Mouse (Mus musculus) kidney, postnatal 0 days (tissue): ENCODE data around the gene Acsm5. TPM values are rescaled to one million over a fixed set of nuclear protein-coding genes. Genes with fewer than 3 reads are reported as not detected.
A peak's percentile ranks its signal among the peaks of the same experiment; 100 is the strongest.

ENCODE experiments used
- ATAC-seq: fragments of 200-750 bp; cut with Nextera tagmentation; replicated peaks from 2 replicates; pipeline ENCODE4 v1.8.0; 2017; ENCODE audit warnings: low read depth, moderate number of reproducible peaks, moderate TSS enrichment, moderate library complexity; ENCODE audit not compliant: low FRiP score
- DNase-seq: peaks from one replicate; pipeline ENCODE4 v3.0.0-alpha.2; 2016; ENCODE audit warnings: low spot score
- H3K27ac ChIP-seq: fragments of 300-500 bp; sonication (generic); 2 replicates; pipeline ENCODE4 v1.5.1; 2014; ENCODE audit warnings: mild to moderate bottlenecking
- H3K27me3 ChIP-seq: fragments of 300-500 bp; sonication (generic); 2 replicates; pipeline ENCODE4 v1.6.1; 2014; ENCODE audit warnings: low read length, mixed read lengths; ENCODE audit not compliant: insufficient read depth
- H3K36me3 ChIP-seq: fragments of 300-500 bp; sonication (generic); 2 replicates; pipeline ENCODE4 v1.6.1; 2014; ENCODE audit warnings: low read length, mixed read lengths; ENCODE audit not compliant: insufficient read depth
- H3K4me1 ChIP-seq: fragments of 300-500 bp; sonication (generic); replicated peaks from 2 replicates; pipeline ENCODE4 v1.6.1; 2014; ENCODE audit warnings: antibody characterized with exemption, low read length, mixed read lengths; ENCODE audit not compliant: insufficient read depth
- H3K4me2 ChIP-seq: fragments of 300-500 bp; sonication (generic); 2 replicates; pipeline ENCODE4 v1.6.1; 2014; ENCODE audit warnings: mild to moderate bottlenecking, low read length, moderate library complexity, mixed read lengths
- H3K4me3 ChIP-seq: fragments of 300-500 bp; sonication (generic); replicated peaks from 2 replicates; pipeline ENCODE4 v1.5.1; 2014; ENCODE audit warnings: low read depth, low read length
- H3K9ac ChIP-seq: fragments of 300-500 bp; sonication (generic); 2 replicates; pipeline ENCODE4 v1.6.1; 2014; ENCODE audit warnings: low read depth, low read length
- H3K9me3 ChIP-seq: fragments of 300-500 bp; sonication (generic); replicated peaks from 2 replicates; pipeline ENCODE4 v1.6.1; 2016; ENCODE audit warnings: low read length, inconsistent platforms, mixed read lengths
- CTCF ChIP-seq: IDR thresholded peaks from 2 replicates; pipeline ENCODE4 v1.5.1; 2016; ENCODE audit warnings: antibody characterized with exemption, low read depth, mild to moderate bottlenecking, moderate library complexity
- WGBS: fragments of 180-500 bp; shearing (Covaris S2); extraction: QIAGEN DNeasy Blood & Tissue Kit; methylation state at CpG from one replicate; pipeline ENCODE4 v1.1.7; 2014; 5-methylcytosine and 5-hydroxymethylcytosine counted together
- polyA plus RNA-seq: library from polyadenylated mRNA; unstranded; fragments of >200 nt; fragmentation: Nextera tagmentation; extraction: Ambion mirVana; gene quantifications from 2 replicates; pipeline ENCODE4 v1.2.1, GENCODE M21; 2015

Acsm5 gene
- polyA plus RNA-seq, 1 experiment from 2014 or later: 5.0 TPM

DNA sequence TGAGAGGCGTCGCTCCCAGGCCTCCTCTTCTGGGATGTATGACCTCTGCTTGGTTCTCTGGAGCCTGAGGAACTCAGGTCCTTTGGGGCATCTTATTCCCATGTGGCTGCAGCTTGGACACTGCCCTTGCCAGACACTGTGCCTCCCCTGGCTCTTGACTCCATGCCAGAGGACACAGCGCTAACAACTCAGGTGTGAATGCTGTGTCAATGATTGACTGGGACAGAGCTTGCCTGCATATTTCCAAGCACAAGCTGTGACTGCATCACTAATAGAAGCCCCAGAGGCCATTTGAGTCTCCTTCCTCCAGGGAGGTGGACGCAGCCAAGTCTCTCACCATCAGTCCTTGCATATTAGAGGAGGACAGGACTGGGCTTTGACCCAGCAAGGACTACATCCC lies 8.1 kb upstream of the Acsm5 start:
- no peak overlapping the region for H3K4me2 ChIP-seq
- no peak overlapping the region for H3K4me3 ChIP-seq
- H3K4me1 ChIP-seq: no peaks in the 10 kb centered on the region
- TF ChIP-seq CTCF: no peak
- peak overlapping the region; percentile 60 for H3K27ac ChIP-seq
- no peaks in the 10 kb centered on the region for H3K36me3 ChIP-seq
- H3K27me3 ChIP-seq: no peaks in the 10 kb centered on the region
- 60% methylated on average over 4 of the region's 4 CpGs for WGBS
- H3K9me3 ChIP-seq: no peaks in the 10 kb centered on the region
- DNase-seq (peak; percentile 52), ATAC-seq (peak; percentile 93)
- no peak overlapping the region for H3K9ac ChIP-seq

- Histone ChIP-seq H3K4me3 (no peak overlapping the region), H3K4me1 (no peaks in the 10 kb centered on the region), H3K27me3 (no peaks in the 10 kb centered on the region), H3K27ac (no peak overlapping the region), H3K9ac (no peak overlapping the region), H3K4me2 (no peak overlapping the region), H3K36me3 (no peaks in the 10 kb centered on the region), H3K9me3 (no peaks in the 10 kb centered on the region)
- WGBS: 25% methylated on average over 7 of the region's 7 CpGs
- ATAC-seq: peak; percentile 90
- peak; percentile 73 for DNase-seq
- peak; percentile 84 for TF ChIP-seq CTCF
Observed at GRCm38 (mm10) chr7:119513056-119513455, 6.2 kb upstream of the Acsm5 start.

DNA sequence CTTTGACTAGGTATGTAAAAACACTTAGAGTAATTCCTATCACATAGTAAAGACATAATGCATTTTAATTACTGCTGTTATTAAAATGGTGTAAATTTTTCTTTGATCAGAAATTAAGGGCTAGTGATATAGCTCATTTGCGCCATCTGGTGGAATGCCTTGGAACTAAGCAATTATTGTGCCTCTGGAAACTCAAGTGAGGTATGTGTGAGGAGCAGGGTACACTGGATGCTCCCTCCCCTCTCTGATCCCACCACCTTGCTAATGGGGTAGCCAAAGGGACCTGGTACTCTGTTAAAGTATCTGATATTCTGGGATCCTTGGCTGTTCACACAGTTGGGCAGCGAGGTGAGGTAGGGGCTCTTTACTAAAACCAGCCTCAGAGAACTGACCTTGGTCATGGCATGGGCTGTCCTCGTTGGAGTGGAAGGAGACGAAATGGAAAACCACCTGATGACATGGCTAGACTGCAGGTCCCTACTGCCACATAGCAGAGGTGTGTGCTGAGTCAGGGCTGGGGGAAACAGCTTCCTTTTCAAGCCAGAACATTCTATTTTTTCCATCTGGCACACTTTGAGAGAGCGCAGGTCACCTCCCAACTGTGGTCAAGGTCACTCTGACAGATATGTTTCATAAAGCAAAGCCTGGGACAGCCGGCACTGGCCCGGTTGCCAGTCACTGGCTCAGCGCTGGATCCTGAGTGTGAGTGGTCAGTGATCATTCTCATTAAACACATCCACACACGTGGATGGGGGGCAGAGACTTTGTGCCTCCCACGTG lies 3.6 kb upstream of the Acsm5 start:
- 62% methylated on average over 10 of the region's 10 CpGs for WGBS
- no peak overlapping the region for H3K9ac ChIP-seq
- peak; percentile 80 for TF ChIP-seq CTCF
- no peaks in the 10 kb centered on the region for H3K9me3 ChIP-seq
- DNase-seq: peak; percentile 41
- H3K27ac ChIP-seq: no peak overlapping the region
- H3K27me3 ChIP-seq: no peaks in the 10 kb centered on the region
- H3K4me2 ChIP-seq: no peak overlapping the region
- no peaks in the 10 kb centered on the region for H3K4me1 ChIP-seq
- H3K36me3 ChIP-seq: no peaks in the 10 kb centered on the region
- no peak overlapping the region for H3K4me3 ChIP-seq
- ATAC-seq: no peak

- no peak for ATAC-seq
- Histone ChIP-seq H3K27ac (no peak overlapping the region), H3K9ac (no peak overlapping the region), H3K27me3 (no peaks in the 10 kb centered on the region), H3K4me1 (no peaks in the 10 kb centered on the region), H3K9me3 (no peaks in the 10 kb centered on the region), H3K36me3 (no peaks in the 10 kb centered on the region), H3K4me3 (no peak overlapping the region), H3K4me2 (no peak overlapping the region)
- 76% methylated on average over 7 of the region's 7 CpGs for WGBS
- DNase-seq: no peak
- no peak for TF ChIP-seq CTCF
Observed at GRCm38 (mm10) chr7:119516272-119516558, 3.0 kb upstream of the Acsm5 start.

DNA sequence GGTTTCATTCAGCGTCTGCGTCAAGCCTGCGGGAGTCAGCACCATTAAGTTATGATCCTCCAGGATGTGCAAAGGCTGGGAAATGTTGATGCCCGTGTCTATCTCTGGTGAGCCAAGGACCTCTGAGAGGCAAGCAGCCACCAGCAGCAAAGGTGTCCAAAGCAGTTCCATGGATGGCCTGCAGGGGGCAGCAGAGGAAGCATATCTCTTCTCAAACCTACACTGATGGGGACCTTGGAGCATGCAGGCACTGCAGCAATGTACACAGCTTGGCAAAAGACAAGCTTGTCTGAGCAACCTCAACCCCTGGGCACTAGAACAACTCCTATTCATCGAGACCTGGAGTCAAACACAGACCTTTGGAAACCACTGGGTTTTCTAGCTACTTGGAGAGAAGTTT lies 391 bp downstream of the Acsm5 start:
- H3K36me3 ChIP-seq: no peaks in the 10 kb centered on the region
- no peak overlapping the region for H3K27ac ChIP-seq
- H3K27me3 ChIP-seq: no peaks in the 10 kb centered on the region
- ATAC-seq: peak; percentile 38; the same call in 1 of the 2 replicates
- no peaks in the 10 kb centered on the region for H3K9me3 ChIP-seq
- peak; percentile 91 for TF ChIP-seq CTCF
- no peaks in the 10 kb centered on the region for H3K4me1 ChIP-seq
- no peak overlapping the region for H3K9ac ChIP-seq
- H3K4me2 ChIP-seq: no peak overlapping the region
- 47% methylated on average over 5 of the region's 5 CpGs for WGBS
- no peak overlapping the region for H3K4me3 ChIP-seq
- DNase-seq: peak; percentile 65

DNA sequence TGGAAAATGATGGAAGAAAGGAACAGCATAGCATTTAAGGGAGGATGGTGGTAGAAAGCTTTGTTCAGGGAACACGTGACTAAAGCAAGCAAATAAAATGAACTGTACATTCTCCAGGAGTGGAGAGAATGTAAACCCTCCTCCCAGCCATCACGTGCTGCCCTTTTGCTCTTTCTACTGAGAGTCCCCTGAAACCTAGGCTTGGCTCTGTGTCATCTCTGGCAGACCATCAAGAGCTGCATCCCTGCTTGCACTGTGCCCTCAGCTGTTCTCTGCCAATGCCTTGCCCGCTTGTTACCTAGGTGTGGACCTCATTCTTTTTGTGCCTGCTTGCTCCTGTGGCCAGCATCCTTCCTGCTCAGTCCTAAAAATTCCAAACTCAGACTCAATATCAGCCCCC lies 2.6 kb downstream of the Acsm5 start:
- peak; percentile 59; the same call in 1 of the 2 replicates for ATAC-seq
- no peak overlapping the region for H3K4me3 ChIP-seq
- H3K36me3 ChIP-seq: no peaks in the 10 kb centered on the region
- H3K9ac ChIP-seq: no peak overlapping the region
- DNase-seq: no peak
- no peaks in the 10 kb centered on the region for H3K9me3 ChIP-seq
- no peaks in the 10 kb centered on the region for H3K27me3 ChIP-seq
- no peak for TF ChIP-seq CTCF
- no peak overlapping the region for H3K4me2 ChIP-seq
- no peaks in the 10 kb centered on the region for H3K4me1 ChIP-seq
- 77% methylated on average over 3 of the region's 3 CpGs for WGBS
- H3K27ac ChIP-seq: no peak overlapping the region

- 75% methylated on average over 1 of the region's 1 CpGs for WGBS
- Histone ChIP-seq H3K4me1 (no peaks in the 10 kb centered on the region), H3K4me2 (no peak overlapping the region), H3K36me3 (no peaks in the 10 kb centered on the region), H3K27ac (no peak overlapping the region; the same call in 1 of the 2 replicates), H3K9me3 (no peaks in the 10 kb centered on the region), H3K9ac (no peak overlapping the region), H3K27me3 (no peaks in the 10 kb centered on the region), H3K4me3 (no peak overlapping the region)
- DNase-seq (no peak), ATAC-seq (no peak; the same call in 1 of the 2 replicates)
- no peak for TF ChIP-seq CTCF
Observed at GRCm38 (mm10) chr7:119522385-119522784, 3.1 kb downstream of the Acsm5 start.
